Mouse (Mus musculus): ENCODE results near the gene Tex21.

- TF ChIP-seq CTCF (IDR thresholded peaks at IDR 0.05; ENCODE audit: control insufficient read depth, insufficient read depth, insufficient replicate concordance, low read depth, low read length) (no peak), POLR2A (IDR thresholded peaks at IDR 0.05; ENCODE audit: control insufficient read depth, low read depth, low read length) (no peak)
Measured at GRCm38 (mm10) chr12:76181471-76181870, 65.1 kb downstream of the Tex21 start.

Data from testis, adult 2 months (tissue).